Mouse (Mus musculus): ENCODE data around the gene Tbce. TPM values are rescaled to one million over a fixed set of nuclear protein-coding genes. Genes with fewer than 3 reads are reported as not detected.
"Not testable (repeated sequence)": the region's sequence is repeated elsewhere in the genome, so short reads cannot be mapped to it uniquely, and the experiment has no call there.

Tbce gene
- total RNA-seq, 2 experiments from 2014 or later = 72.7 to 79.5 TPM

- DNase-seq = no peak
These were observed 5.9 kb downstream of the Tbce start for GRCm38 (mm10) chr13:14033309-14034072.

- no peak for DNase-seq
These were observed 13.2 kb downstream of the Tbce start for GRCm38 (mm10) chr13:14026154-14026820.

GRCm38 (mm10) chr13:14025554-14025953 is 13.9 kb downstream of the Tbce start:
- DNase-seq = no peak

- DNase-seq = not testable (repeated sequence)
These were observed 18.0 kb downstream of the Tbce start for GRCm38 (mm10) chr13:14021417-14021816.

GRCm38 (mm10) chr13:14018852-14019251 is 20.6 kb downstream of the Tbce start:
- DNase-seq = no peak

GRCm38 (mm10) chr13:14018283-14018682 is 21.2 kb downstream of the Tbce start:
- no peak for DNase-seq

GRCm38 (mm10) chr13:14015609-14016008 is 23.8 kb downstream of the Tbce start:
- DNase-seq = no peak

GRCm38 (mm10) chr13:14014540-14014939 is 24.9 kb downstream of the Tbce start:
- no peak for DNase-seq

GRCm38 (mm10) chr13:14014001-14014400 is 25.4 kb downstream of the Tbce start:
- no peak for DNase-seq

GRCm38 (mm10) chr13:14011454-14011995 is 27.9 kb downstream of the Tbce start:
- DNase-seq = no peak

GRCm38 (mm10) chr13:14006056-14006455 is 33.4 kb downstream of the Tbce start:
- peak in 1 of 2 experiments; percentile 14 for DNase-seq

GRCm38 (mm10) chr13:14004999-14005398 is 34.4 kb downstream of the Tbce start:
- DNase-seq = no peak

- no peak for DNase-seq
These were observed 35.4 kb downstream of the Tbce start for GRCm38 (mm10) chr13:14004086-14004485.

GRCm38 (mm10) chr13:14002706-14003105 is 36.7 kb downstream of the Tbce start:
- no peak for DNase-seq

- no peak for DNase-seq
These were observed 42.0 kb downstream of the Tbce start for GRCm38 (mm10) chr13:13997476-13997875.

- DNase-seq = no peak
These were observed 44.4 kb downstream of the Tbce start for GRCm38 (mm10) chr13:13995046-13995445.

- no peak for DNase-seq
These were observed 46.4 kb downstream of the Tbce start for GRCm38 (mm10) chr13:13993041-13993440.

- DNase-seq = no peak
These were observed 49.0 kb downstream of the Tbce start for GRCm38 (mm10) chr13:13990391-13990790.

- no peak for DNase-seq
These were observed 50.3 kb downstream of the Tbce start for GRCm38 (mm10) chr13:13989135-13989534.

- DNase-seq = no peak
These were observed 55.9 kb downstream of the Tbce start for GRCm38 (mm10) chr13:13983523-13983922.

GRCm38 (mm10) chr13:13981842-13982241 is 57.6 kb downstream of the Tbce start:
- not testable (repeated sequence) for DNase-seq

- DNase-seq = no peak
These were observed 69.6 kb downstream of the Tbce start for GRCm38 (mm10) chr13:13969796-13970195.

GRCm38 (mm10) chr13:13968629-13969111 is 70.8 kb downstream of the Tbce start:
- no peak for DNase-seq

GRCm38 (mm10) chr13:13966172-13966571 is 73.3 kb downstream of the Tbce start:
- no peak for DNase-seq
